In genomic region chr4:63032581-63033006, GRCm38 (mm10) we compare ENCODE assay signal across 14 mouse cellular contexts.
DNase-seq lines count a peak whose midpoint lies in the region; ATAC-seq and TF ChIP-seq lines count a peak whose summit lies in the region.
"Had no signal": no experiment of that assay in that cellular context is flagged by ENCODE, and none has a peak within 500 bp of the region (broad histone marks: within the 10 kb centered on the region; RNA-seq: fewer than 3 reads in every experiment).

No protein-coding gene starts in this region.

- H3K9ac ChIP-seq in embryonic facial prominence, embryonic 12.5 days = no peak overlapping the region
- H3K9ac ChIP-seq in embryonic facial prominence, embryonic 15.5 days = no peak overlapping the region
- no peak overlapping the region for H3K9ac ChIP-seq in kidney, embryonic 16.5 days (replicated peaks; ENCODE audit: low read length)
- H3K9ac ChIP-seq in lung, embryonic 14.5 days = no peak overlapping the region
- H3K9ac ChIP-seq: heart, embryonic 12.5 days; hindbrain, embryonic 13.5 days; liver, postnatal 0 days had no signal

- no peak overlapping the region for H3K4me3 ChIP-seq in embryonic facial prominence, embryonic 12.5 days
- H3K4me3 ChIP-seq in embryonic facial prominence, embryonic 15.5 days (replicated peaks) = no peak overlapping the region
- no peak overlapping the region for H3K4me3 ChIP-seq in kidney, embryonic 16.5 days (ENCODE audit: low read length)
- no peak overlapping the region for H3K4me3 ChIP-seq in lung, embryonic 14.5 days (ENCODE audit: low read depth, low read length)
- H3K4me3 ChIP-seq: heart, embryonic 12.5 days; hindbrain, embryonic 13.5 days; layer of hippocampus, adult 2 months had no signal

- no peak for ATAC-seq in embryonic facial prominence, embryonic 12.5 days (ENCODE audit: insufficient number of reproducible peaks, insufficient read depth, low FRiP score, low TSS enrichment)
- no peak for ATAC-seq in embryonic facial prominence, embryonic 15.5 days (ENCODE audit: insufficient number of reproducible peaks, low FRiP score, low TSS enrichment, low read depth)
- no peak for ATAC-seq in kidney, embryonic 16.5 days (ENCODE audit: low FRiP score, low TSS enrichment)
- ATAC-seq in lung, embryonic 14.5 days (ENCODE audit: insufficient read depth) = peak; percentile 64
- ATAC-seq: liver, postnatal 0 days had no signal

- peak overlapping the region; percentile 58; the same call in 1 of the 2 replicates for H3K27ac ChIP-seq in embryonic facial prominence, embryonic 12.5 days
- H3K27ac ChIP-seq in embryonic facial prominence, embryonic 15.5 days (replicated peaks) = peak overlapping the region; percentile 83
- H3K27ac ChIP-seq in kidney, embryonic 16.5 days (ENCODE audit: low read length) = peak overlapping the region; percentile 90
- peak overlapping the region; percentile 84 for H3K27ac ChIP-seq in lung, embryonic 14.5 days (ENCODE audit: low read depth)
- H3K27ac ChIP-seq: hindbrain, embryonic 13.5 days; layer of hippocampus, adult 2 months had no signal

- DNase-seq in lung, embryonic 14.5 days = peak; percentile 83
- DNase-seq in frontal cortex, adult 2 months (ENCODE audit: extremely low spot score in 1 of 2, low spot score in 1 of 2) = no peak
- no peak for DNase-seq in heart, adult 8-10 months (ENCODE audit: low spot score)
- no peak for DNase-seq in adrenal gland, postnatal 36 days
- no peak for DNase-seq in left cerebral cortex, adult 18-20 months (ENCODE audit: low spot score in 2 of 2)
- DNase-seq: adrenal gland, postnatal 14 days; cerebellum, adult 2 months; liver, postnatal 0 days had no signal

- H3K36me3 ChIP-seq in embryonic facial prominence, embryonic 12.5 days = no peaks in the 10 kb centered on the region
- peaks cover 3% of the 10 kb centered on the region; the same call in 1 of the 2 replicates for H3K36me3 ChIP-seq in embryonic facial prominence, embryonic 15.5 days
- H3K36me3 ChIP-seq in kidney, embryonic 16.5 days (ENCODE audit: insufficient read depth, low read length) = no peaks in the 10 kb centered on the region
- H3K36me3 ChIP-seq in lung, embryonic 14.5 days (ENCODE audit: insufficient read depth) = no peaks in the 10 kb centered on the region
- H3K36me3 ChIP-seq: heart, embryonic 12.5 days; hindbrain, embryonic 13.5 days had no signal

- 69% methylated on average over 9 of the region's 9 CpGs for WGBS in embryonic facial prominence, embryonic 12.5 days
- WGBS in embryonic facial prominence, embryonic 15.5 days = 56% methylated on average over 9 of the region's 9 CpGs
- 58% methylated on average over 9 of the region's 9 CpGs for WGBS in kidney, embryonic 16.5 days
- 62% methylated on average over 9 of the region's 9 CpGs for WGBS in lung, embryonic 14.5 days

- no peak for TF ChIP-seq CTCF in lung, embryonic 14.5 days (IDR thresholded peaks at IDR 0.05; ENCODE audit: low read depth)

- peaks cover 25% of the 10 kb centered on the region; the same call in 1 of the 2 replicates for H3K4me1 ChIP-seq in embryonic facial prominence, embryonic 12.5 days
- peaks cover 17% of the 10 kb centered on the region for H3K4me1 ChIP-seq in embryonic facial prominence, embryonic 15.5 days
- peaks cover 56% of the 10 kb centered on the region for H3K4me1 ChIP-seq in kidney, embryonic 16.5 days (ENCODE audit: insufficient read depth, low read length)
- H3K4me1 ChIP-seq in lung, embryonic 14.5 days (ENCODE audit: insufficient read depth) = peaks cover 6% of the 10 kb centered on the region; the same call in 1 of the 2 replicates

- H3K27me3 ChIP-seq in embryonic facial prominence, embryonic 12.5 days = no peaks in the 10 kb centered on the region
- no peaks in the 10 kb centered on the region for H3K27me3 ChIP-seq in embryonic facial prominence, embryonic 15.5 days
- H3K27me3 ChIP-seq in kidney, embryonic 16.5 days (ENCODE audit: insufficient read depth, low read length) = no peaks in the 10 kb centered on the region
- no peaks in the 10 kb centered on the region for H3K27me3 ChIP-seq in lung, embryonic 14.5 days (ENCODE audit: insufficient read depth, low read length)
- H3K27me3 ChIP-seq: heart, embryonic 12.5 days; hindbrain, embryonic 13.5 days had no signal

- H3K9me3 ChIP-seq in embryonic facial prominence, embryonic 12.5 days = no peaks in the 10 kb centered on the region
- H3K9me3 ChIP-seq in embryonic facial prominence, embryonic 15.5 days (replicated peaks) = no peaks in the 10 kb centered on the region
- H3K9me3 ChIP-seq in kidney, embryonic 16.5 days (ENCODE audit: low read length) = no peaks in the 10 kb centered on the region
- H3K9me3 ChIP-seq in lung, embryonic 14.5 days (ENCODE audit: low read depth, low read length) = no peaks in the 10 kb centered on the region
- H3K9me3 ChIP-seq: heart, embryonic 12.5 days; hindbrain, embryonic 13.5 days had no signal

- H3K4me2 ChIP-seq in embryonic facial prominence, embryonic 12.5 days (replicated peaks) = no peak overlapping the region
- peak overlapping the region; percentile 15; the same call in 1 of the 2 replicates for H3K4me2 ChIP-seq in embryonic facial prominence, embryonic 15.5 days (replicated peaks)
- no peak overlapping the region for H3K4me2 ChIP-seq in kidney, embryonic 16.5 days (replicated peaks; ENCODE audit: low read depth, low read length)
- 0 out of 2 replicates have a peak overlapping the region, but pooled peaks have one; percentile 8 for H3K4me2 ChIP-seq in lung, embryonic 14.5 days
- H3K4me2 ChIP-seq: heart, embryonic 12.5 days; hindbrain, embryonic 13.5 days had no signal

Comparison
In these comparisons a context has a peak if more than half of its experiments do, and no peak if none do; other contexts are left out.
1. H3K4me2 ChIP-seq: peak in embryonic facial prominence, embryonic 15.5 days (single experiment) and lung, embryonic 14.5 days (single experiment); none in embryonic facial prominence, embryonic 12.5 days (single experiment) and kidney, embryonic 16.5 days (single experiment).
2. Peak in every context shown above with its lines, with median percentiles within 50 percentile points of each other: H3K27ac ChIP-seq.